Mouse (Mus musculus) limb, embryonic 13.5 days (tissue): Measurements from ENCODE around the gene Slc15a1. TPM values are rescaled to one million over a fixed set of nuclear protein-coding genes. Genes with fewer than 3 reads are reported as not detected.
A peak's percentile ranks its signal among the peaks of the same experiment; 100 is the strongest.

Source experiments
- ATAC-seq: fragments of 200-750 bp; cut with Nextera tagmentation; 2 replicates; pipeline ENCODE4 v1.8.0; 2017; ENCODE audit warnings: low read depth, moderate number of reproducible peaks, moderate TSS enrichment; ENCODE audit not compliant: low FRiP score
- H3K27ac ChIP-seq: fragments of 300-500 bp; sonication (generic); 2 replicates; pipeline ENCODE4 v1.5.1; 2015; ENCODE audit warnings: inconsistent platforms, mild to moderate bottlenecking, moderate library complexity
- H3K27me3 ChIP-seq: fragments of 300-500 bp; sonication (generic); 2 replicates; pipeline ENCODE4 v1.6.1; 2015; ENCODE audit warnings: mild to moderate bottlenecking, inconsistent platforms
- H3K36me3 ChIP-seq: fragments of 300-500 bp; sonication (generic); 2 replicates; pipeline ENCODE4 v1.6.1; 2015; ENCODE audit warnings: inconsistent platforms, mild to moderate bottlenecking, moderate library complexity
- H3K4me1 ChIP-seq: fragments of 300-500 bp; sonication (generic); 2 replicates; pipeline ENCODE4 v1.6.1; 2015; ENCODE audit warnings: inconsistent platforms
- H3K4me2 ChIP-seq: fragments of 300-500 bp; sonication (generic); replicated peaks from 2 replicates; pipeline ENCODE4 v1.6.1; 2015; ENCODE audit warnings: inconsistent platforms, mild to moderate bottlenecking, moderate library complexity
- H3K4me3 ChIP-seq: fragments of 300-500 bp; sonication (generic); 2 replicates; pipeline ENCODE4 v1.5.1; 2015; ENCODE audit warnings: moderate library complexity, mild to moderate bottlenecking, inconsistent platforms
- H3K9ac ChIP-seq: fragments of 300-500 bp; sonication (generic); 2 replicates; pipeline ENCODE4 v1.6.1; 2015; ENCODE audit warnings: mild to moderate bottlenecking, inconsistent platforms
- H3K9me3 ChIP-seq: fragments of 300-500 bp; sonication (generic); 2 replicates; pipeline ENCODE4 v1.6.1; 2016; ENCODE audit warnings: inconsistent platforms
- WGBS: fragments of 180-500 bp; shearing (Covaris S2); methylation state at CpG from one replicate; pipeline ENCODE4 v1.1.7; 2015; 5-methylcytosine and 5-hydroxymethylcytosine counted together
- polyA plus RNA-seq: library from polyadenylated mRNA; unstranded; fragments of >200 nt; fragmentation: Nextera tagmentation; extraction: Ambion mirVana; gene quantifications from 2 replicates; pipeline ENCODE4 v1.2.1, GENCODE M21; 2015

Gene Slc15a1
- polyA plus RNA-seq, 1 experiment from 2014 or later = not detected

DNA sequence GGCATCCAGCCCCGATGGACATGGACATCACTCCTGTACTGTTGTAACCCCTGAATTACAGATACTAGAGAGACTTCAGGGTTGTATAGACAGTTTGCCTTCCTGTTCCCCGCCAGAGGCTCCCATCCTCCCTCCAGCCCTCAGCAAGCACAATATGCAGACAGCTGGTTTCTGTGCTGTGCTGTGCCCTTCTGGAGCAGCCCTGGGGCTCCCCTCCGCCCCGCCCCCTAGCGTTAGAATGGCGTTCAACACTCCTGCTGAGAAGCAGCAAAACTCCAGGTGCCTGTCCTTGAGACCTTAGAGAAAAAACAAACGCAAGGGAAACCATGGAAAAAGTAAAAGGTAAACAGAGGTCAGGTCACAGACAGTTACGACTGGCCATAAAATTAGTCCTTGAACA, 59.9 kb downstream of the Slc15a1 start:
- H3K4me3 ChIP-seq = no peak overlapping the region
- peak; percentile 71 for ATAC-seq

DNA sequence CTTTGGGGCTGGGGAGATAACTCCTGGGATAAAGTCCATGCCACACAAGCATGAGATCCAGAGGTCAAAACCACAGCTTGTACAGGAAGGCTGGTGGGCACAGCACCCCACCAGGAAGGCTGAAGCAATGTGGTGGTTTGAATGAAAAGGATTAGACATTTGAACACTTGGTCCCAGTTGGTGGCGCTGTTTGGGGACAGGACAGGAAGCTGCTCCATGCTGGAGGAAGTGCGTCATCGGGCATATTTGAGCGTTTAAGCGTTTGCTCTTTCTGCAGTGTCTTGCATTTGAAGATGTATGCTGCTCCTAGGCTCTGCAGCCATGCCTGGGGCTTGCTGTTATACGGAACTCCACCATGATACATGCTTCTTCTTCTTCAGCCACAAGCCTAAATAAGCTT, 64.2 kb downstream of the Slc15a1 start:
- no peak overlapping the region for H3K9ac ChIP-seq
- H3K27ac ChIP-seq = no peak overlapping the region
- no peaks in the 10 kb centered on the region for H3K36me3 ChIP-seq
- H3K4me2 ChIP-seq = no peak overlapping the region
- no peaks in the 10 kb centered on the region for H3K4me1 ChIP-seq
- H3K4me3 ChIP-seq = no peak overlapping the region
- 89% methylated on average over 6 of the region's 6 CpGs for WGBS
- ATAC-seq = no peak
- H3K27me3 ChIP-seq = no peaks in the 10 kb centered on the region; the same call in 1 of the 2 replicates
- no peaks in the 10 kb centered on the region for H3K9me3 ChIP-seq

More for the DNA sequence above, 59.9 kb downstream of the Slc15a1 start:
- Histone ChIP-seq H3K9me3 (no peaks in the 10 kb centered on the region), H3K27ac (no peak overlapping the region), H3K27me3 (no peaks in the 10 kb centered on the region; the same call in 1 of the 2 replicates), H3K9ac (no peak overlapping the region), H3K4me2 (no peak overlapping the region), H3K4me1 (peaks cover 7% of the 10 kb centered on the region; the same call in 1 of the 2 replicates), H3K36me3 (no peaks in the 10 kb centered on the region)
- 15% methylated on average over 8 of the region's 8 CpGs for WGBS

DNA sequence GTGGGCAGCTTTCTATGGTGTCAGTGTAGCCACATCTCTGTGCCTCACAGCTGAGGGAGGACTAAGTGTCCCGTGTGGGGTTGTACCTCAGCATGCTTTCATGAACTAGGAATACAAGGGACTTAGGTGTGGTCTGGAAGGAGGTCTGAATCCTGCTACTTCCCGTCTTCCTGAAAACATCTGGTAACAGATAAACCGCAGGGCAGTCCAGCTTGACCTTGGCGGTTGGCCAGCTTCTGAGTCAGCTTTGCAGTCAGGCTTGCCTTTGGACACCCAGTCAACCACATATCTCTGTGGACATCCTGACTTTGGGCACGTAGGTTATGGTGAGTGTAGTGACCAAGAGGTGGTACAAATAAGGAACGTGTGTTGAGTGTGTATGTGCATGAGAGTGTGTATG, 68.0 kb downstream of the Slc15a1 start:
- no peak overlapping the region for H3K4me2 ChIP-seq
- no peaks in the 10 kb centered on the region for H3K27me3 ChIP-seq
- H3K9me3 ChIP-seq = no peaks in the 10 kb centered on the region
- H3K36me3 ChIP-seq = no peaks in the 10 kb centered on the region
- H3K27ac ChIP-seq = no peak overlapping the region
- H3K4me1 ChIP-seq = no peaks in the 10 kb centered on the region
- 68% methylated on average over 6 of the region's 6 CpGs for WGBS
- ATAC-seq = no peak
- no peak overlapping the region for H3K4me3 ChIP-seq
- H3K9ac ChIP-seq = no peak overlapping the region

DNA sequence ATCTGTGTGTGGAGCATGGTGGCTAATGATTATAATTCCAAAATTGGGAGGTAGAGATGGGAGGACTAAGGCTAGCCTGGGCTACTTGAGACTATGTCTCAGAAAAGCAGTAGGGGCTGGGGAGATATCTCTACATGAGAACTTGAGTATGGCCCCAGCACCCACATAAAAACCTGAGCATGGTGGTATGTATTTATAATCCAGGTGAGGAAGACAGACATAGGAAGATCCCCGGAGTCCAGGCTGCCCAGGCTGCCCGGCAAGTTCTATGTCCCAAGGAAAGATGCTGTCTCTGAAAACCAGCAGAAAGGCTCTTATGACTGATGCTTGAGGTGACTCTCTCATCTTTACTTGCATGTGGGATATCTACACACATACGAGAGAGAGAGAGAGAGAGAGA, 68.6 kb downstream of the Slc15a1 start:
- Histone ChIP-seq H3K27me3 (no peaks in the 10 kb centered on the region), H3K9ac (no peak overlapping the region), H3K36me3 (no peaks in the 10 kb centered on the region), H3K4me3 (no peak overlapping the region), H3K27ac (no peak overlapping the region), H3K4me2 (no peak overlapping the region), H3K4me1 (no peaks in the 10 kb centered on the region), H3K9me3 (no peaks in the 10 kb centered on the region)
- 93% methylated on average over 3 of the region's 3 CpGs for WGBS
- ATAC-seq = no peak

DNA sequence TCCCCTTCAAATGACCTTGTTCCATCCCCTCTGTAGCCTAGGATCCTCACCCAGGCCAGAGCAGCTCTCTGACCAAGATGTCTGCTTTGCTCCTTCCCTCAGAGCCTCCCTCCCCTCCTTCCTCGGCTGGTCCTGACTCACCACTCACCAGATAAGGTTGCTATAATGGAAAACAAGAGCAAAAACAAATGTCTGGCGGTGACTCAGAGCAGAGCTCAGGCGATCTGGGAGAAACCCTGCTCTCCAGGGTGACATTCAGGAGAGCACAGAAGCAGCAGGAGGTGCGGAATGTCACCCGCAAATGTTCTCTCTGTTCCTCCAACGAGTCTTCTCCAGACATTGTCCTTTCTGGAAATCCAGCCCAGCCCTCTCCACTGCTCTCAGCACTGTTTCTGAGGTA, 69.3 kb downstream of the Slc15a1 start:
- WGBS = 47% methylated on average over 6 of the region's 6 CpGs
- Histone ChIP-seq H3K4me1 (no peaks in the 10 kb centered on the region), H3K9ac (no peak overlapping the region), H3K9me3 (no peaks in the 10 kb centered on the region), H3K4me3 (no peak overlapping the region), H3K4me2 (no peak overlapping the region), H3K27ac (no peak overlapping the region), H3K27me3 (no peaks in the 10 kb centered on the region), H3K36me3 (no peaks in the 10 kb centered on the region)
- ATAC-seq = no peak

DNA sequence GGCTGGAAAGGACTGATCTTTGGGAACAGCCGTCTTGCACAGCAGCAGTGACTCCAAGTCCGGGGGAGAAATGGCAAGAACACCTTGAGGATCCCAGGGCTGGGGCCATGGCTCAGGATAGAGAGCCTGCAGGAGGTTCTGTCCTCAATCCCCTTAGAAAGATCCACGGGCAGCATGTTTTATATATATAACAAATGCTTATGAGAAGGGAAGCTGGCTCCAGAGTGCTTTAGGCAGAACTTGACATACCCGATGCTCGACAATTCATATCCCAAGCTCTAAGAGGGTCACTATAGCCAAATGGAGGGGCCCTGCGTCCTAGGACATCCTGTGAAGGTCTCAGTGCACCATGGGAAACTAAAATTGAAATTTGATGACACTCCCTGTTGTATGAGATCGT, 73.8 kb downstream of the Slc15a1 start:
- no peak overlapping the region for H3K4me2 ChIP-seq
- ATAC-seq = no peak
- no peak overlapping the region for H3K4me3 ChIP-seq
- WGBS = 81% methylated on average over 7 of the region's 7 CpGs
- H3K36me3 ChIP-seq = no peaks in the 10 kb centered on the region
- H3K27ac ChIP-seq = no peak overlapping the region
- H3K4me1 ChIP-seq = no peaks in the 10 kb centered on the region
- no peak overlapping the region for H3K9ac ChIP-seq
- no peaks in the 10 kb centered on the region for H3K27me3 ChIP-seq
- H3K9me3 ChIP-seq = 0 out of 2 replicates have a peak, but pooled peaks cover 13% of the 10 kb centered on the region

DNA sequence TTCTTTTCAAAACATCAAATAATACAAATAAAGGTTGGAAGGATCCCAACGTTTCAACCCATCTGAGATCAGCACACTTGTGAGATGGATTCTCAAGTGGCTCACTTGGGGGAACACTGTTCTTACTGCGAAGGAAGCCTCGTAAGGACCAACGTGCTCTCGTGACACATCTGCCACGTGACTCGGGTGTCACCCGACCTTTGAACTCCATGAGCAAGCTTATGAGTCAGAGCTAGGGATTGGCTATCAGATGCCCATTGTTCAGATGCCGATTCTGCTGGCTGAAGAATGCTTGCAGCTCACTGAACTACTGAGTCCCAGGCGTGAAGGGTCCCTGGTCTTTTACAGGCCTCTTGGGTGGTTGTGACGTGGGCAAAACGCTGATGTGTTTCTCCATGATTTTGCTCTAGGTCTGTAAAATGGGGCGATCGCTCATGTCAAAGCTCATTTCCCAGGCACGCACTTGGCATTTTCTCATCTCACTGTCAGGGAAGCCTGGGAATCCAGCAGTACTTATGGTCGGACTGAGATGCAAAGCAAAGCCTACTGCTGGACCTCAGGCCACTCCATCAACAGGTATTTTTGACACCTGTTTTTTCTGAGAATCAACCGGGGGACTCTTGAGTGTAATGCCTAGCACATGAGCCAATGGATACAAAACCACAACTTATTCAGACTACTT, 75.1 kb downstream of the Slc15a1 start:
- Histone ChIP-seq H3K27me3 (no peaks in the 10 kb centered on the region), H3K4me1 (no peaks in the 10 kb centered on the region), H3K4me3 (no peak overlapping the region), H3K9me3 (0 out of 2 replicates have a peak, but pooled peaks cover 13% of the 10 kb centered on the region), H3K9ac (no peak overlapping the region), H3K27ac (no peak overlapping the region), H3K4me2 (no peak overlapping the region), H3K36me3 (no peaks in the 10 kb centered on the region)
- 78% methylated on average over 17 of the region's 17 CpGs for WGBS
- ATAC-seq = no peak

DNA sequence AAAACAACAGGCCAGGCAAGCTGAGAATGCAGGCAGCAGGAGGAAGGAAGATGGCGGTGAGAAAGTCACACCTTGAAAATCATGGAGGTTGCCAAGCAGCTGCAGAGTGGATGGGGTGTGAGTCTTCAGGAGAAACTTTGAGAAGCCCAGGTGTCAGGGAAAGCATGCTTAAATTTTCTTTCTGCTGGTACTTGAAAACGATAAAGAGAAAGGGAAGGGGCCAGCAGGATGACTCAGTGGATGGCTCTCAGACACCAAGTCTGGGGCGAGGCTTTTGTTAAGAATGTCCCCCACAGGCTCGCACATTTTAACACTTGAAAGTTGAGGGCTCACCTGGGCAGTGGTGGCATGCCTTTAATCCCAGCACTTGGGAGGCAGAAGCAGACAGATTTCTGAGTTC, 76.9 kb downstream of the Slc15a1 start:
- Histone ChIP-seq H3K27me3 (no peaks in the 10 kb centered on the region), H3K4me2 (no peak overlapping the region), H3K9ac (no peak overlapping the region), H3K4me3 (no peak overlapping the region), H3K27ac (no peak overlapping the region), H3K9me3 (0 out of 2 replicates have a peak, but pooled peaks cover 13% of the 10 kb centered on the region), H3K36me3 (no peaks in the 10 kb centered on the region), H3K4me1 (no peaks in the 10 kb centered on the region)
- 88% methylated on average over 4 of the region's 4 CpGs for WGBS
- ATAC-seq = no peak

DNA sequence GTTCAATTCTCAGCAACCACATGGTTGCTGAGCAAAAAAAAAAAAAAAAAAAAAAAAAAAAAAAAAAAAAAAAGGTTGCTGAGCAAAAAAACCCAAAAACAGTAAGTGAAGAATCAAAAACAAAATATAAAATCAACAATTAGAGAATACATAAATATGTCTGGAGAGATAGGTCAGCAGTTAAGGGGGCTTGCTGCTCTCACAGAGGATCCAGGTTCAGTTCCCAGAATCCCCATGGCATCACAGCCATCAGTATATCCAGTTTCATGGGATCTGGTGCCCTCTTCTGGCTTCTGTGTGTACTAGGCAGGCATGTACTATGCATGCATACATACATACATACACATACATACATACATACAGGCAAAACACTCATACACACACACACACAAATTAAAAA, 78.3 kb downstream of the Slc15a1 start:
- no peak for ATAC-seq
- Histone ChIP-seq H3K9me3 (0 out of 2 replicates have a peak, but pooled peaks cover 13% of the 10 kb centered on the region), H3K4me3 (no peak overlapping the region), H3K4me1 (no peaks in the 10 kb centered on the region), H3K9ac (no peak overlapping the region), H3K36me3 (no peaks in the 10 kb centered on the region), H3K4me2 (no peak overlapping the region), H3K27me3 (no peaks in the 10 kb centered on the region), H3K27ac (no peak overlapping the region)

DNA sequence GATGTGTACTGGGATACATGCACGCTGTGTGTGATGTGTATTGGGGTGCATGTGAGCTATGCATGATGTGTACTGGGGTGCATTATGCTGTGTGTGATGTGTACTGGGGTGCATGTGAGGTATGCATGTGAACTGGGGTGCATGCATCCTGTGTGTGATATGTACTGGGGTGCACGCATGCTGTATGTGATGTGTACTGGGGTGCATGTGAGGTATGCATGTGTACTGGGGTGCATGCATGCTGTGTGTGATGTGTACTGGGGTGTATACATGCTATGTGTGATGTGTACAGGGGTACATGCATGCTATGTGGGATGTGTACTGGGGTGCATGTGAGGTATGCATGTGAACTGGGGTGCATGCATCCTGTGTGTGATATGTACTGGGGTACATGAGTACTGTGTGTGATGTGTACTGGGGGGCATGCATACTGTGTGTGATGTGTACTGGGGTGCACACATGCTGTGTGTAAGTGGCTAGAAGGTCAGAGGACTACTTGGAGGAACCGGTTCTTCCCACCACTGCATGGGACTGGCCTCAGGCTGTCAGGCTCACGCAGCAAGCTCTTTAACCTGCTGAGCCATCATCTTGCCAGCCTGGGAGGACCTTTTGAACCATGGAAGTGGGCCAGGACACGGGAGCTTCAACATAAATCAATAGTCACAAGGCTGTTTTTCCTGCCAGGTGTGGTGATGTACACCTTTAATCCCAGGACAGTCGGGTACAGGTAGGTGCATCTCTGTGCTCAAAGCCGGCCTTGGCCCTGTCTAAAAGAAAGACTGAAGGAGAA, 79.9 kb downstream of the Slc15a1 start:
- ATAC-seq = no peak
- no peak overlapping the region for H3K4me3 ChIP-seq
- no peaks in the 10 kb centered on the region for H3K4me1 ChIP-seq
- H3K36me3 ChIP-seq = no peaks in the 10 kb centered on the region
- no peak overlapping the region for H3K4me2 ChIP-seq
- H3K27me3 ChIP-seq = no peaks in the 10 kb centered on the region
- no peak overlapping the region for H3K27ac ChIP-seq
- no peak overlapping the region for H3K9ac ChIP-seq
- 78% methylated on average over 7 of the region's 7 CpGs for WGBS
- peaks cover 21% of the 10 kb centered on the region; the same call in 1 of the 2 replicates for H3K9me3 ChIP-seq

DNA sequence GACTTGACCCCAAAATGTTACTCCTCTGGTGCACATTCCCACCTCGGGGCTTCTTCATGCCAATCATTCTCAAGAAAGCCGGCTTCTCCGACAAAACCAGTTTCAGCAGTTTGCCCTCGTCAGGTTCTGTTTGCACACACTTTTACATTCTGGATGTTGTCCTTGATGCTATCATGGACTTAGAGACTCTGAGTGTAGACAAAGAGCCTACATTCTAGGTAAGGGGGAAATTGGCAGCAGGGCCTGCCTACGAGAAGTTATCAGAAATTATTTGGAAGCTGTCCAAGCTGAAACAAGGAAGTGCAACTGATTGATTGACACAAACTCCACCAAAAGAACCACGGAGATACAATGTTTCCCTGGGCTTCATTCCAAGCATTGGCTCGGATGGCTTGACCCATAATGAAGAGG, 81.7 kb downstream of the Slc15a1 start:
- Histone ChIP-seq H3K9me3 (peaks cover 16% of the 10 kb centered on the region; the same call in 1 of the 2 replicates), H3K9ac (no peak overlapping the region), H3K27me3 (no peaks in the 10 kb centered on the region), H3K4me1 (no peaks in the 10 kb centered on the region), H3K4me2 (no peak overlapping the region), H3K4me3 (no peak overlapping the region), H3K27ac (no peak overlapping the region), H3K36me3 (no peaks in the 10 kb centered on the region)
- 63% methylated on average over 7 of the region's 7 CpGs for WGBS
- no peak for ATAC-seq

DNA sequence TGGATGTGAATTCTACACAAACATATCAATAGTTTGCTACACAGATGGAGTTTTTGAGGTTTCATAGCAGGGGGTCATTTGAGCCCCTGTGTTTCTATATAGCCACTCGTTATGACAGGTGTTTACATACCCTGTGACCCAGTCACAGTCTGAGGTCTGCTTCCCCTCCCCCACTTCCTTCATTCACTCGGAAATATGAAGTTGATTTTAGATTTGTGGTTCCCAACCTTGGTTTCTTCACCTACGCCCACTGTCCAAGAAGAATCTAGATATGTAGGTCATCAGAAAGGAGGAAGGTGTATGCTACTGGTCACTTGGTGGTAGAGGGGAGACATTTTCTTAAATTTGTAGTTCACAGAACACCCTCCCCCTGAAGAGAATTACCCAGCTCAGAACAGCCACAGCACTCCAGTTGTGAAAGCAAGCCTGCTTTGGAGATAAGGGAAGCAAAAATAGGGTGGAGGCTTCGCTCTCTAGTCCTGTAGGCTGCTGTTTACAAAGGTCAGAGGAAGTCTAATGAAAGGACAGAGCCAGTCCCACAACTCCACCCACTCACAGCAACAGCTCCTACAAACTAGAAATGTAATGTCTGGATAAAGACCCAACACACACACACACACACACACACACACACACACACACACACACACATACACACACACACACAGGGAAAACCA, 82.2 kb downstream of the Slc15a1 start:
- Histone ChIP-seq H3K9me3 (peaks cover 11% of the 10 kb centered on the region; the same call in 1 of the 2 replicates), H3K27ac (no peak overlapping the region), H3K27me3 (no peaks in the 10 kb centered on the region), H3K36me3 (no peaks in the 10 kb centered on the region), H3K4me3 (no peak overlapping the region), H3K9ac (no peak overlapping the region), H3K4me2 (no peak overlapping the region), H3K4me1 (no peaks in the 10 kb centered on the region)
- no peak for ATAC-seq
- 60% methylated on average over 4 of the region's 4 CpGs for WGBS
